Mouse (Mus musculus) midbrain, embryonic 16.5 days (tissue): ENCODE data around the gene Gnptab. TPM values are rescaled to one million over a fixed set of nuclear protein-coding genes. Genes with fewer than 3 reads are reported as not detected.
"Not testable (repeated sequence)": the region's sequence is repeated elsewhere in the genome, so short reads cannot be mapped to it uniquely, and the experiment has no call there.

Experiments used
- ATAC-seq: fragments of 200-750 bp; cut with Nextera tagmentation; 2 replicates; pipeline ENCODE4 v1.8.0; 2017; ENCODE audit warnings: moderate TSS enrichment
- H3K27ac ChIP-seq: fragments of 300-500 bp; sonication (generic); 2 replicates; pipeline ENCODE4 v1.5.1; 2014; ENCODE audit warnings: mild to moderate bottlenecking, low read length, mixed read lengths
- H3K27me3 ChIP-seq: fragments of 300-500 bp; sonication (generic); 2 replicates; pipeline ENCODE4 v1.6.1; 2014; ENCODE audit warnings: low read depth, low read length, mixed read lengths; ENCODE audit not compliant: control insufficient read depth, insufficient read depth
- H3K36me3 ChIP-seq: fragments of 300-500 bp; sonication (generic); 2 replicates; pipeline ENCODE4 v1.6.1; 2014; ENCODE audit warnings: mild to moderate bottlenecking, low read length, moderate library complexity, mixed read lengths; ENCODE audit not compliant: control insufficient read depth, insufficient read depth
- H3K4me1 ChIP-seq: fragments of 300-500 bp; sonication (generic); 2 replicates; pipeline ENCODE4 v1.6.1; 2014; ENCODE audit warnings: mild to moderate bottlenecking, low read length, mixed read lengths; ENCODE audit not compliant: control insufficient read depth, insufficient read depth
- H3K4me2 ChIP-seq: fragments of 300-500 bp; sonication (generic); 2 replicates; pipeline ENCODE4 v1.6.1; 2014; ENCODE audit warnings: mild to moderate bottlenecking, low read length, mixed read lengths
- H3K4me3 ChIP-seq: fragments of 300-500 bp; sonication (generic); 2 replicates; pipeline ENCODE4 v1.5.1; 2014; ENCODE audit warnings: low read depth, mild to moderate bottlenecking, low read length, moderate library complexity, mixed read lengths
- H3K9ac ChIP-seq: fragments of 300-500 bp; sonication (generic); 2 replicates; pipeline ENCODE4 v1.6.1; 2014; ENCODE audit warnings: low read depth, low read length, mixed read lengths
- H3K9me3 ChIP-seq: fragments of 300-500 bp; sonication (generic); replicated peaks from 2 replicates; pipeline ENCODE4 v1.6.1; 2014; ENCODE audit warnings: mild to moderate bottlenecking, low read length, mixed read lengths; ENCODE audit not compliant: control insufficient read depth, poor library complexity, severe bottlenecking
- WGBS: fragments of 180-500 bp; shearing (Covaris S2); extraction: QIAGEN DNeasy Blood & Tissue Kit; methylation state at CpG from one replicate; pipeline ENCODE4 v1.1.7; 2014; 5-methylcytosine and 5-hydroxymethylcytosine counted together
- polyA plus RNA-seq: library from polyadenylated mRNA; unstranded; fragments of >200 nt; fragmentation: Nextera tagmentation; extraction: Ambion mirVana; gene quantifications from 2 replicates; pipeline ENCODE4 v1.2.1, GENCODE M21; 2015

Gene Gnptab
- polyA plus RNA-seq, 1 experiment from 2014 or later: 25.9 TPM

DNA sequence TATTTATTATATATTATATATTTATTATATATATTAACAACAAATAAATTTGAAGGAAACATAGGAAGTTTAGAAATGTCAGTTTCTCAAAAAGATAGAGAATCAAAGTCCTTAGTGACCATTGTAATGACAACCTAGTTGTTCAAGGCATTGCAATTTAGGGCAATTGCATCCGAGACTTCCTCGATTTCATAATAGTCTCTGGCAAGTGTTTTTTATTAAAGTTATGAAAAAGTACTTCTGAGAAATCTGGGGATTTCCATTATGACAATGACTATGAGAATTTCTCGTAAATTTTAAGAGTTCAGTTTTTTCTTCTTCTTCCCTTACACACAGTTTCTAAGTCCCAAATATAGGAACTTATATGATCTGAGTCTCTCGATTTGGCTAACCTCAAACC lies 6.5 kb upstream of the Gnptab start:
- no peak for ATAC-seq
- Histone ChIP-seq H3K4me3 (no peak overlapping the region), H3K27me3 (no peaks in the 10 kb centered on the region), H3K36me3 (no peaks in the 10 kb centered on the region), H3K9me3 (no peaks in the 10 kb centered on the region), H3K4me1 (no peaks in the 10 kb centered on the region), H3K9ac (no peak overlapping the region), H3K4me2 (no peak overlapping the region), H3K27ac (no peak overlapping the region)
- WGBS: 97% methylated on average over 4 of the region's 4 CpGs

DNA sequence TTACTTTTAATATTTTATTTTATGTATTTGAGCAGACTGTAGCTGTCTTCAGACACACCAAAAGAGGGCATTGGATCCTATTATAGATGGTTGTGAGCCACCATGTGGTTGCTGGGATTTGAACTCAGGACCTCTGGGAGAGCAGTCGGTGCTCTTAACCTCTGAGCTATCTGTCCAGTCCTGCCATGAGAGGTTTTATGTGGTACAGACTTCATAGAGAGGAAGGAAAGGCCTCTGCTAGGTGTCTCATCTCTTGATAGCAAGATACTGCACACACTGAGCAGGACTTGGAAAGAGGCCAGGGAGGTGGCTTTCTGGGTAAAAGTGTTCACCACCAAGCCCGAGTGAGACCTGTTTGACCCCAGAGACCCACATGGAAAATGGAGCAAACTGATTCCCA lies 6.0 kb upstream of the Gnptab start:
- H3K4me2 ChIP-seq, H3K27me3 ChIP-seq, H3K9me3 ChIP-seq, H3K27ac ChIP-seq, H3K36me3 ChIP-seq, H3K4me3 ChIP-seq, ATAC-seq, H3K9ac ChIP-seq, H3K4me1 ChIP-seq: not testable (repeated sequence)
- 87% methylated on average over 2 of the region's 2 CpGs for WGBS

DNA sequence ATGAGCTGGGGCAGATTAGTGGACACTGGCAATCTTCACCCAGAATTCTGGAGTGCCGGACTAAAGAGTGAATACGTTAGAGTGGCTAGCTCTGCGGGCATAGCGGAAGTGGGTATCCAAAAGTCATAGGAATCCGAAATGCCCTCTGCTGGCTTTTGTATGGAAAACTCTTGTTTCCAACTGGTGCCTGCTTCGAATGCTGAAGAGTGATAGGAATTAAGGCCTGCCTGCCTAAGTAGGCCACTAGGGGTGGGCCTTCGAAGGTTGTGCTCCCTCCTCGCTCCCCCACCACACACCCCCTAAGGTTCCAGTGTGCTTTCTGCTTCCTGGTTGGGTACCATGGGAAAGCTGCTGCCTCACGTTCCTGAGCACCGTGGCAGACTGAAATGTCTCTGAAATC lies 3.9 kb upstream of the Gnptab start:
- no peaks in the 10 kb centered on the region for H3K27me3 ChIP-seq
- no peak overlapping the region for H3K27ac ChIP-seq
- H3K9me3 ChIP-seq: no peaks in the 10 kb centered on the region
- no peak overlapping the region for H3K4me2 ChIP-seq
- WGBS: 31% methylated on average over 10 of the region's 10 CpGs
- no peak overlapping the region for H3K4me3 ChIP-seq
- no peak for ATAC-seq
- no peaks in the 10 kb centered on the region for H3K36me3 ChIP-seq
- H3K9ac ChIP-seq: no peak overlapping the region
- H3K4me1 ChIP-seq: peaks cover 4% of the 10 kb centered on the region

DNA sequence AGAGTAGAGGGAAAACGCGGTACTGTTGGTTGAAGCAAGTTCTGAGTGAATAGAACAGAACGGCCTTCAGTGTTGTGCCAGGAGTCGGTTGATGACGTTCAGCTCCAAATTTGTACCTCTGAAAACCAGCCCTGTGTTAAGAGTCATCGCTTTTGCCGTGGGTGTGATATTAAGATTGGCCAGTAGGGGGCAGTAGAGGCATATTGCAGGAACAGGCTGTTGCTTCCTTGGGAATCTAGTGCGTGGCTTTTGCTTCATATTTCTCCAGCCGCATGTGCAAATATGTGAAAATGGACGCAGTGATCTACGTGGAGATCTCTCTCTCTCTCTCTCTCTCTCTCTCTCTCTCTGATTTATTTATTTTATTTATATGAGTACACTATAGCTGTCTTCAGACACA lies 2.2 kb upstream of the Gnptab start:
- no peaks in the 10 kb centered on the region for H3K9me3 ChIP-seq
- H3K27me3 ChIP-seq: no peaks in the 10 kb centered on the region
- WGBS: 2% methylated on average over 11 of the region's 11 CpGs
- H3K27ac ChIP-seq: no peak overlapping the region
- no peak overlapping the region for H3K4me3 ChIP-seq
- peaks cover 22% of the 10 kb centered on the region for H3K4me1 ChIP-seq
- no peak for ATAC-seq
- no peaks in the 10 kb centered on the region for H3K36me3 ChIP-seq
- peak overlapping the region; percentile 33 for H3K4me2 ChIP-seq
- H3K9ac ChIP-seq: no peak overlapping the region

DNA sequence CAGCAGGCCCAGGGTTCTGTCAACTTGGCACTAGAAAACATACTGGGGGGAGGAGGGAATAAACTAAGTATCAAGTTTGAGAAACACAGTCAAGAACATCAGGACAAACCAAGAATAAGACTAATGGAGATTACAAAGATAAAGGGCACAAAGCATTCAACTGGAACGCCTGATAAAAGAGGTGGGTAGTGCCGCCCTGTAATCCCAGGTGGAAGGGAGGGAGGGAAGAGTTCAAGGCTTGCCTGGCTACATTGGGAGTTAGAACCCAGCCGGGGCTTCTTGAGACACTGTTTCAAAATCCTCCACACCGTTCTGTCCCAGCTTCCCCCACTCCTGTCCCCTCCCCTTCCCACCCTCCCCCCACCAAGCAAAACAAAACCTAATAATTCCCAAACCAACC lies 1.3 kb upstream of the Gnptab start:
- no peaks in the 10 kb centered on the region for H3K36me3 ChIP-seq
- ATAC-seq: no peak
- WGBS: 84% methylated on average over 4 of the region's 4 CpGs
- no peaks in the 10 kb centered on the region for H3K9me3 ChIP-seq
- peaks cover 23% of the 10 kb centered on the region for H3K4me1 ChIP-seq
- no peak overlapping the region for H3K27ac ChIP-seq
- H3K4me3 ChIP-seq: no peak overlapping the region
- H3K27me3 ChIP-seq: no peaks in the 10 kb centered on the region
- H3K4me2 ChIP-seq: no peak overlapping the region
- H3K9ac ChIP-seq: no peak overlapping the region

DNA sequence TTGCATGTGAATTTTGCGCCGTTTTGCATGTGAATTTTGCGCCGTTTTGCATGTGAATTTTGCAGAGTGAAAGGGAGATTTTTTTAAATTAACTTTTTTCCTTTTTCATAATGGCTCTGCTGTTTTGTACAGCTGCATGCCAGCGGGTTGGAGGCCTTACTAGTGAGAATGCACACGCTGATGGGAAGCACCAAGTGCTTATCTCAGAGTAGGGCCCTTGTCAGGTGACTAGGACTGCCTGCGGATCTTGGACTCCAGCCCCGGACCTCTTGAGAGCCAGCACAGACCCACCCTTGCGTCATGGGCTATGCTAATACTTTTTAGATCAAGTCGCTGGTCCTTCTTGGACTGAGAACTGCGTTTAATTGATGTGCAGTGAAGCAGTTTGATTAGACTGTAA lies 1.1 kb downstream of the Gnptab start:
- WGBS: 1% methylated on average over 11 of the region's 11 CpGs
- ATAC-seq: peak; percentile 51
- peaks cover 23% of the 10 kb centered on the region for H3K4me1 ChIP-seq
- H3K27ac ChIP-seq: peak overlapping the region; percentile 81
- peak overlapping the region; percentile 89 for H3K4me3 ChIP-seq
- H3K9ac ChIP-seq: peak overlapping the region; percentile 92
- no peaks in the 10 kb centered on the region for H3K27me3 ChIP-seq
- H3K4me2 ChIP-seq: peak overlapping the region; percentile 93
- H3K36me3 ChIP-seq: no peaks in the 10 kb centered on the region
- H3K9me3 ChIP-seq: no peaks in the 10 kb centered on the region

DNA sequence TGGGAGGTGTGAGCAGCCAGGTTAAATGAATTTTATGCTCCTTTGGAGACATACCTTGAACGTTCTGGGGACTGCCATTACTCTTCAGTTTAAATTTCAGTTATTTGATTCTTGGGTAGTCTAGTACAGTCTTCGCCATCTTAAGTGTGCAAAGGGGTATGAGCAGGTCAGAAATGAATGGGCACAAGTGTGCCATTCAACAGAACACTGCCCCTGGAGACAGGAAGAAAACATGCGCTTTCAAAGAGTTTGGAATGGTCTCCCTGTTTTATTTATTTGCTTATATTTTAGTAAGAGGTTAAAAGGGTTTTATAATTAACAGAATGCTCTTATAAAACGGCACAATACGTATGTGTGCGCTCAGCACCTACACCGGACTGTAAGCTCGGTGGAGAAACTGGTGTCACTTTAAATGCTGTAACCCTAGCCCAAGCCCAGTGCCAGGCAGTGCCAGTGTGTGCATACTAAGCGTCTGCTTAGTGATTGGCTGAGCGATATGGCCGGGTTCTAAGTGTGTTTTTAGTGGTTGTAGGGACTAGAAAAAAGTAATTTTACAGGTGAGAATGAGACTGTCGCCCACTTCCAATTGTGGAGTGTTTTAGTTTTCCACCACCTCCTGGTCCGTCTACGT lies 1.6 kb downstream of the Gnptab start:
- ATAC-seq: no peak
- WGBS: 55% methylated on average over 14 of the region's 14 CpGs
- H3K27ac ChIP-seq: no peak overlapping the region; the same call in 1 of the 2 replicates

DNA sequence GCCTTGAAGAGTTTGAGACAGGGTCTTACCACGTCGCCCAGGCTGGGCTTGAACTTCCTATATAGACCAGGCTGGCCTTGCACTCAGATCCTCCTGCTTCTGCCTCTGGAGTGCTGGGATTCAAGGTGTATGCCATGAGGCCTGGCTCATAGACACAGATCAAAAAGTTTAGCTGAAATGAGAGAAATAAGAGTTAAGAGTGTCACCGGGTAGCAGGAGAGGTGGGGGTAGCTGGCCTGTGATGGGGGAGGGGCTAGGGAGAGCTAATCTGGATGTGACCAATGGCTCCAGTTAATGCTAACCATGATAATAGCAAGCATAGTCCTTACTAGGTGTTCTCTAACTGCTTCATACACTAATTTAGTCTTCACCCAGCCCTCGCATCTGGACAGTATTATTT lies 2.4 kb downstream of the Gnptab start:
- H3K4me2 ChIP-seq: peak overlapping the region; percentile 93; the same call in 1 of the 2 replicates
- WGBS: 77% methylated on average over 4 of the region's 4 CpGs

More for the DNA sequence above, 1.6 kb downstream of the Gnptab start:
- Histone ChIP-seq H3K4me1 (peaks cover 23% of the 10 kb centered on the region), H3K36me3 (no peaks in the 10 kb centered on the region), H3K9me3 (no peaks in the 10 kb centered on the region), H3K27me3 (no peaks in the 10 kb centered on the region), H3K9ac (peak overlapping the region; percentile 92), H3K4me2 (peak overlapping the region; percentile 93), H3K4me3 (peak overlapping the region; percentile 89)

DNA sequence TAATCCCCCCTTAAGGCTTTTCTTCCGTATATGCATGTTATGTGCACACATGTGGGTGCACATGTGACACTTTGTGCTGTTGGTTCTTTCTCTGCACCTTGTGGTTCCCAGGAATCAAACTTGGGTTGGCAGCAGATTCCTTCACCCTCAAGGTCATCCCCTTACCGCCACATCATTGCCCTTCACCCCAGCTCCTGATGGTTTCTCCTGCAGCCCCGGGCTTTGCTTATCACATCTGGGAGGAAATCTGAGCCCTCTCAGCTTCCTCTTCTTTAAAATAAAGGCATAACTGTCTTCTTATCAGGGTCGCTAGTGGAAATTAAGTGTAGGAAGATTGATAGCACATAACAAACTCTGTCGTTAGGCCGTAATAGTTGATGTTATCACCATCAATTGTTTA lies 3.1 kb downstream of the Gnptab start:
- Histone ChIP-seq H3K4me3 (no peak overlapping the region), H3K9ac (no peak overlapping the region), H3K27ac (no peak overlapping the region), H3K9me3 (no peaks in the 10 kb centered on the region), H3K4me1 (peaks cover 23% of the 10 kb centered on the region), H3K27me3 (no peaks in the 10 kb centered on the region), H3K4me2 (no peak overlapping the region), H3K36me3 (no peaks in the 10 kb centered on the region)
- 88% methylated on average over 6 of the region's 6 CpGs for WGBS
- ATAC-seq: no peak

More for the DNA sequence above, 2.4 kb downstream of the Gnptab start:
- Histone ChIP-seq H3K9ac (no peak overlapping the region), H3K36me3 (no peaks in the 10 kb centered on the region), H3K4me3 (no peak overlapping the region), H3K9me3 (no peaks in the 10 kb centered on the region), H3K4me1 (peaks cover 23% of the 10 kb centered on the region), H3K27me3 (no peaks in the 10 kb centered on the region), H3K27ac (no peak overlapping the region)
- no peak for ATAC-seq
